Mouse (Mus musculus): ENCODE measurements around the gene Etd.
A peak's percentile ranks its signal among the peaks of the same experiment; 100 is the strongest.
"Not testable (repeated sequence)": the region's sequence is repeated elsewhere in the genome, so short reads cannot be mapped to it uniquely, and the experiment has no call there.

Gene Etd

GRCm38 (mm10) chrX:53434618-53435017, at the start of gene Etd:
Gene Etd, plus strand, starts transcription at chrX:53434918.
- DNase-seq (ENCODE audit: low spot score in 2 of 2), result no peak

- DNase-seq (ENCODE audit: low spot score in 2 of 2), result peak; percentile 2 to 33
These were observed 48.4 kb upstream of the Etd start for GRCm38 (mm10) chrX:53386362-53386761.

GRCm38 (mm10) chrX:53432888-53433287, 1.8 kb upstream of the Etd start:
- no peak for DNase-seq (ENCODE audit: low spot score in 2 of 2)

- DNase-seq (ENCODE audit: low spot score in 2 of 2), result no peak
These were observed 24.9 kb downstream of the Etd start for GRCm38 (mm10) chrX:53459573-53459972.

GRCm38 (mm10) chrX:53464194-53464593, 29.5 kb downstream of the Etd start:
- not testable (repeated sequence) for DNase-seq (ENCODE audit: low spot score in 2 of 2)
